Mouse (Mus musculus) spleen, postnatal 4 days (tissue): ENCODE data around the gene B3galt6.

Source experiments
- DNase-seq, 2 experiments: peaks; one replicate each; pipeline ENCODE4 v3.0.0; 2022; ENCODE audit warnings: low spot score in 2 of 2

Gene B3galt6

GRCm38 (mm10) chr4:155991211-155991907, 1.1 kb downstream of the B3galt6 start:
- peak in 1 of 2 experiments; percentile 54 for DNase-seq

- DNase-seq = no peak
Measured at GRCm38 (mm10) chr4:155983788-155984187, 8.7 kb downstream of the B3galt6 start.

- no peak for DNase-seq
Measured at GRCm38 (mm10) chr4:155981436-155982082, 10.9 kb downstream of the B3galt6 start.

GRCm38 (mm10) chr4:155973239-155973638, 19.2 kb downstream of the B3galt6 start:
- no peak for DNase-seq

GRCm38 (mm10) chr4:155972651-155973050, 19.8 kb downstream of the B3galt6 start:
- DNase-seq = no peak

GRCm38 (mm10) chr4:155970286-155970685, 22.2 kb downstream of the B3galt6 start:
- DNase-seq = peak in 1 of 2 experiments; percentile 28

- peak; percentile 28 to 70 for DNase-seq
Measured at GRCm38 (mm10) chr4:155969043-155969653, 23.3 kb downstream of the B3galt6 start.

GRCm38 (mm10) chr4:155964396-155964795, 28.1 kb downstream of the B3galt6 start:
- no peak for DNase-seq

- no peak for DNase-seq
Measured at GRCm38 (mm10) chr4:155963106-155963505, 29.3 kb downstream of the B3galt6 start.

- DNase-seq = peak; percentile 54 to 79
Measured at GRCm38 (mm10) chr4:155962167-155962971, 30.1 kb downstream of the B3galt6 start, which contains the start of gene C1qtnf12. C1qtnf12 (plus strand) TSS chr4:155962318.

- peak; percentile 73 to 89 for DNase-seq
Measured at GRCm38 (mm10) chr4:155959275-155959674, 33.2 kb downstream of the B3galt6 start.

GRCm38 (mm10) chr4:155955491-155955890, 37.0 kb downstream of the B3galt6 start:
- no peak for DNase-seq

- no peak for DNase-seq
Measured at GRCm38 (mm10) chr4:155947094-155947493, 45.4 kb downstream of the B3galt6 start.

GRCm38 (mm10) chr4:155944271-155944670, 48.2 kb downstream of the B3galt6 start:
- no peak for DNase-seq

- DNase-seq = peak; percentile 92 to 97
Measured at GRCm38 (mm10) chr4:155943534-155944249, 48.8 kb downstream of the B3galt6 start, which contains the start of gene Ube2j2. Ube2j2 (plus strand) TSS chr4:155943831.

GRCm38 (mm10) chr4:155943049-155943452, 49.4 kb downstream of the B3galt6 start:
- DNase-seq = no peak
